Mouse (Mus musculus) naive thymus-derived CD4-positive, alpha-beta T cell, adult 2 months (primary cell): ENCODE measurements at regions not wholly inside any gene's neighbourhood (a gene's known extent, or its start where the extent isn't known, plus 50 kb on each side); places are given as distances from the start of the nearest gene placed in this dataset.
"Not testable (repeated sequence)": the region's sequence is repeated elsewhere in the genome, so short reads cannot be mapped to it uniquely, and the experiment has no call there.

Source experiments
- DNase-seq: peaks from one replicate; pipeline ENCODE4 v3.0.0-alpha.2; 2011; ENCODE audit warnings: low read depth

DNA sequence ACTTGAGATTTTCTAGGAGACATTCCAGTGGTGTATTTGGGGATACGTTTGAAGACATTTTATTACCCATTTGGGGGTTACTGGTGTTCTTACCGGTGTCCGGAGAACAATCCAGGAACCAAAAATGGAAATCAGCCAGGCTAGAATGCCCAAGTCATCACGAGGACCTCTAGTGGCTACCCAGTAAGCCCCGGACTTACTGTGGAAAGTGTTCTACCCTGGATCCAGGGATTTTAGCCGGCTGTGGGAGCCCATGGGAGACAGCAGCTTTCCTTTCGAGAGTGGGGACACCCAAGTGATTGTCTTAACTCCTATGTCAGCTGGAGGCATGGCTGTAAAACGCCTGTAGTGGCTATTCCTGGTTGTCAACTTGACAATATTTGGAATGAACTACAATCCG, 77.0 kb upstream of the Lemd2 start:
- no peak for DNase-seq

DNA sequence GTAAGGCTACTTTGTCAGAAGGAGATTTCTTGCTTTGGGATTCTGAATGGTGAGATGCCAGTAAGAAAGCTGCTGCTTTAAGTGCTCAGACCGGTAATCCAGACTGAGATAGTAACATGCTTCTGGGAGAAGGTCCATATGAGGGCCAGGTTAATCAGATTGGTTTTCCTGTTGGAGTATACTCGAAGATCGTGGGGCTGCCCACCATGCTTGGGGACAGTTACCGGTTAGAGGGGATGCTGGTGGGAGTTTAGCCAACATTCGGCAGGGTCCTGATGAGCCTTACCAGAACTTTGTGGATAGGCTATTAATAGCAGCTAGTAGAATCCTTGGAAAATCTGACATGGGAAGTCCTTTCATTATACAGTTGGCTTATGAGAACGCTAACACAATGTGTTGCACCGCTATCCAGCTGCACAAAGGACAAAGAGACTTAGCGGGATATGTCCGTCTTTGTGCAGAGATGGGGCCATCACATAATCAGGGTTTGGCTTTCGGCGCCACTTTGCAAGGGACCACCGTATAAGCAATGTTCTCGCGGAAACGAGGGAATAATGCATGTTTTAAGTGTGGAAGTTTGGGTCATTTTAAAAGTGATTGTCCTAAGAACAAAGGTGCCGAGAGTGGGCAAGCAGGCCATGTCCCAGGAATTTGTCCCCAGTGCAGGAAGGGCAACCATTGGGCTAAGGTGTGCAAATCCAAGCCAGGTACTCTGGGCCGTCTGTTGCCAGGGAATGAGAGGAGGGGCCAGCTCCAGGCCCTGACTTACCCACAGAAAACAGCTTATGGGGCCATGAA, 75.4 kb upstream of the Lemd2 start:
- DNase-seq = not testable (repeated sequence)

DNA sequence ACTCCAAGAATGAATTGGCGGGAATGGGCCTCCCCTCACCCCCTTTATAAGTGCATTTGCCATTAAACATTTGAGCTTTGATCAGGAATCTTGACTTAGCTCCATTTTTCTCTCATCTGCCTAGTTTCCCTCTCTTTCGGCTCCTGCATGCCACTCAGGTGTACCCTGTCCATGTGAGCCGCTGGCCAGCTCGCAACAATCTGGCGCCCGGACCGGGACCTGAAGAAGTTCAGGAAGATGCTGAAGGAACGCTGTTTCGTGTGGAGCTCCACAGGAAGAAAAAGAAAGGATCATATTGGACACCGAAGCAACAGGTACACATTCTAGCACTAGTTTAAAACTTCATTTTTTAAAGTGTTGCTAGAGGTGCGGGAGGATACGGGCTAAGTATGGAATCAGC, 73.5 kb upstream of the Lemd2 start:
- DNase-seq = not testable (repeated sequence)

DNA sequence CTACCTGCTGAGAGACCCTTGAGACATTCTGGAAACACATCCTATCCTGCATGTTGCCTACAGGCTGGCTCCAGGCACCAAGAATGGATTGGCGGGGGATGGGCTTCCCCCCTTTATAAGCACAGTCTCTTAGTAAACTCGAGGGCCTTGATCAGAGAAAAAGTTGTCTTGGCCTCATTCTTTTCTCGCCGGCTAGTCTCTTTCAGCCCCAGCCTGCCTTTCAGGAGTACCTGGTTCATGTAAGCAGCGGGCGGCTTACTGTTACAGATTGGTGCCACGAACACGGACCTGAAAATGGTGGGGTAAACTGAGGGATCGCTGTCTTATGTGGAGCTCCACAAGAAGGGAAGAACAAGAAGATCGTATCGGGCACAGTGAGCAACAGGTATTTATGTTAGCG, 67.5 kb upstream of the Lemd2 start:
- DNase-seq = not testable (repeated sequence)

DNA sequence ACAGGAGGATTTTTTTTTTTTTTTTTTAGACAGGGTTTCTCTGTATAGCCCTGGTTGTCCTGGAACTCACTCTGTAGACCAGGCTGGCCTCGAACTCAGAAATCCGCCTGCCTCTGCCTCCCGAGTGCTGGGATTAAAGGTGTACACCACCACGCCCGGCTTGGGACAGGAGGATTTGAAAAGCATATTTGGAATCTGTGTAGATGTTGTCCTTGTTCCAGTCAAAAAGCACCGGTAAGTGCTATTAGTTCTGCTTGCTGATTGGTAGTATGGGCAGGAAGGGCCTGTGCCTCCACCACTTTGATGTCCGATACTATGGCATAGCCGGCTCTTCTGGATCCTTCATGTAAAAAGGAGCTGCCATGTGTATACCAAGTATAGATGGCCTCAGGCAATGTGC, 66.5 kb upstream of the Lemd2 start:
- not testable (repeated sequence) for DNase-seq

DNA sequence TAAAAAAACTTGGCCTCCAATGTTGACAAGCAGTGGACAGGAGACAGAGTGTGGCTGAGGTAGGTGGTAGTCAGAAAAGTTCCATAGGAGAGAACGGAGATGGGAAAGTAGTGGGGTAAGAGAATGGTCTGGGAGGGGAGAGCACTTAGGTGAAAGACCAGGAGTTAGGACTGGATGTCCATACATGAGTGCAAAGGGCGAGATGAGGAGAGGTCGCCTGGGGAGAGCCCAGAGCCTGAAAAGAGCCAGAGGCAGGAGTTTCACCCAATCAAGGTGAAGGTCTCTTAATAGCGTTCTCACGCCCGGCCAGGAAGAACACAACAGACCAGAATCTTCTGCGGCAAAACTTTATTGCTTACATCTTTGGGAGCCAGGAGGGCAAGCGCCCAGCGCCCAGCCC, 60.3 kb upstream of the Lemd2 start:
- DNase-seq = not testable (repeated sequence)

DNA sequence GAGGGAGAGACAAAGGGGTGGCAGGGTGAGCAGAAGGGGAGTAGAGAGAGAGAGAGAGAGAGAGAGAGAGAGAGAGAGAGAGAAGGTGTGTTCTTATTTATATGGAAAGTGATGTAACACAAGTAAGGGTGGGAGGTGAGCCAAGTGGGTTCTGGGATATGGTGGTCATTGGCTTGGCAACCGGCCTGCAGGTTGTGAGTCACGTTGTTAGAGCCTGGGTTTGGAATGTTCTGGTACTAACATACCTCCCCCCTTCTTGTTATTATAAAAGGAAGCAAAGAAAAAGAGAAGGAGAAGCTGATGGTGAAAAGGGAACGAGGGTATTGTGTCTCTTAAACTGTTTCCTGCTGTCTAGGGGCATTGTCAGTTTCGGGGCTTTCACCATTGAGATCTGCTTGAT, 58.3 kb upstream of the Lemd2 start:
- no peak for DNase-seq

DNA sequence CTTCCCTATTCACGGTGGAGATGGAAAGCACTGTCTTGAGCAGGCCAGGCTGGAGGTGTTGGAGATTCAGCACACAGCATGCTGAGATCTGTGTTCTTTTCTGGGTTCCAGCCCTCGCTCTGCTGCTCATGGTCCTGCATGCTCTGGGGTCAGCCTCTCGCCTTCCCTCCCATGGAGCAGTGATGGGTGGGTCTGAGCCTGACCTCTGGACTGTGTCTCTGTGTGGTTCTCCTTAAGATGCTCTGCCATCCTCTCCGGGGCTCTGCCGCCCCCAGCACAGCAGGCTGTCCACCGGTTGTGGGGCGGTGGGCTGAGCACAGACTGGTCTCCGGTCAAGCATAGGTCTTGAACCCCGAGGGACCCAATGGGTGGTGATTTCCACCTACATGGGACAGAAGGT, 57.7 kb upstream of the Lemd2 start:
- DNase-seq = no peak

DNA sequence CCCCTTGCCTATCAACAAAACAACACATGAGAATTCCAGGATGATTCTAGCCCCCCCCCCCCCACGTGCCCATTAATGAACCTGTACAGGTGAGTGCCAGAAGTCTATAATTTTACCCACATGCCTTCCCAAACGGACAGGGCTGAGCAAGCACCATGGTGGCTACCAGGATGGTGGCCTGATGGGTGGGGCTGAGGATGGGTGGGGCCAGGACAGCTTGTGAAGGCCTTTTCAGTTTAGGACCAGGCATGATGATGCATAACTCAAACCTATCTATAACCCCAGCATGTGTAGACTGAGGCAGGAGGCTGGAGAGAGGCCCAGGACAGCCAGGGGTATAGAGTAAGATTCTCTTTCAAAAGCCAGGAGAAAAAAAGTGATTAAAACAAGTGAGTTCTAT, 57.0 kb upstream of the Lemd2 start:
- no peak for DNase-seq

DNA sequence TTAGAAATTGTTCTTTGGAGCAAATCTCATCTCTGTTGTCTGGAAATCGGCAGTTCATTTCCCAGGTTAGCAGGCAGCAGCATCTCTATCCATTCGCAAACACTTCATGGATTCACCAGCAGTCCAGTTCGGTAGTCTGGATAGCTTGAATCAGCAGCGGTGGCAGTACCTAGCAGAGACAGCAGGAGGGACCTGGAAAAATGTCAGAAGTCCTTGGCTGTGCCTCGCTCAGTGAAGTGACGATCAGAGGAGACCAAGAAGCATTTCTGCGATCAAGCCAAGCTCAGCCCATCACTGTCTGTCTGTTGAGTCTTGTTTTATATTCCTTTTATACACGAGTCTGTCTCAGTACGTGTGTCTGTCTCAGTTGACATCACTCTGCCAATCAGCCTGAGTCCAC, 55.8 kb upstream of the Lemd2 start:
- DNase-seq = no peak

DNA sequence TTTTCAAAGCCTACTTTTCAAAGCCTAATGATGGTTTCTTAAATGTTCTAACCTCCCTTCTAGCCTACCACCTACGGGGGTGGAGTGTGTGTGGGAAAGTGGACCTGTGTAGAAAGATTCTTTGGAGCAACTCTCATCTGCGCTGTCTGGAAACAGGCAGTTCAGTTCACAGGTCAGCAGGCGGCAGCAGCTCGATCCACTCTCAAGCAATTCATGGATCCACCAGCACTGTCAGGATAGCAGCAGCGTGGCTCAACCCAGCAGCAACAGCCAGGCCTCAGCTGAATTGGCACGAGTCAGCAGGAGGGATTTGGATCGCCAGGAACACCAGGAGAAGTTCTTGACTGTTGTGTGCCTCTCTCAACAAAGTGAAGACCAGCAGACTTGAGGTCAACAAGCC, 53.1 kb upstream of the Lemd2 start:
- DNase-seq = no peak

DNA sequence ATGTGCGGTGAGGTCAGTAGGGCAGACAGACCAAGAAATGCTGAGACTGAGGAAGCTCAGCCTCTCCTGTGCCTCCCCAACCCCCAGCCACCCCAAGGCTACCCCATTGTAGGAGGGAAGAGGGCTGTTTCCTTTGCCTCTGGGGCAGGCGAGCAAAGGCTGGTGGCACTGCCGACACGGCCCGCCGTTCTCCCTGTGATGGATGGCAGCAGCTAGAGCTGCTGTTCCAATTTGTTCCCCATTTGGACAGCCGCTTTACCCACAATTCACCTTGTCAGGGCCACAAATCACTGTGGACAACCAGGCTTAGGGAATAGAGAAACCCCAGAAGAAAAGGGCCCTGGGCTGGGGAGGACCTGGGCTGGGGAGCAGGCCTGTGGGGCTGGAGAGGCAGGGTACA, 51.5 kb upstream of the Lemd2 start:
- no peak for DNase-seq
